Mouse (Mus musculus) monocyte, adult 59 days (primary cell): ENCODE measurements around the gene Lrrc63. TPM values are rescaled to one million over a fixed set of nuclear protein-coding genes. Genes with fewer than 3 reads are reported as not detected.

Source experiments
- total RNA-seq, 2 experiments: library from RNA; stranded (reverse); gene quantifications; one replicate each; pipeline ENCODE4 v1.2.4; 2023

The Lrrc63 gene
- total RNA-seq: under 1 TPM; 0.49 to 0.63 TPM

DNA sequence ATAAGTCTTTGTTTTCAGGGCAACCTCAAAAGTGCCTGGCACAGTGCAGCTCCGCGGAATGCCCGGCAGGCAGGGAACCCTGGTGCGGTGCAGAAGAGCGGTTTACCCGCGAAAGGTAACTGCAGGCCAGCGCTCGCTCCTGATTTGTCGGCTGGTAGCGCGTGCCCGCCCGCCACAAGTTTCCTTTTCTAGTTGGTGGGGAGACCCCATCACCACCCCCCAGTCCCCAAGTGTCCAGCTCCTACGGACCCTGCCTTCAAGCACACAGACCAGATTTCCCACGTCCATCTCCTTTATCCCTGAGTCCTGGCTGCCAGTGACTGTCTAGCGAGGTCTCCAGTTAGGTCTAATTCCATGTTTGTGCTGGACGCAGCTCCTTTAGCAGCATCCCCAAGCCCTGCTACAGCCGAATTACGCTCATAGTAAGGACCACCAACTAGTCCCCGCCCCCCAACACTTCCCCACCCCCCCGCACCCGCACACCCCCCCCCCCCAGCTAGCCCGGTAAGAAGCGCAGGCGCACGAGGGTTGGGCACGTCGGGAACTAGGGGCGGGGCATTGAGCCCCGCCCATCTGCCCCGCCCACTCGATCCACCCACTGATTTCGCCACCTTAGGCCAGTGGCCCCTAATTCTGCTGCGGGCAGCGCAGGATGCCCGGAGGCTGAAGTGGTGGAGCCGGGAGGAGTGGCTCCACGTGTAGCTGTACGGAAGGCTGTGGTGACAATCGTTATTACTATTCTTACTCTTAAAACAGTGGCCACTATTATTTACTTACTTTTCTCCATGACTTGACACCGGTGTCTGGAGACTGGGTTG lies at the start of gene Lrrc63, which contains the start of gene Lcp1:
Gene Lrrc63, minus strand, starts transcription at position 381 of the 818 bp plus-strand sequence.
Gene Lcp1, plus strand, starts transcription at position 601 of the 818 bp plus-strand sequence.

Other genes with a start within 250 kb of the Lrrc63 start
- gene Lrch1, start 183.0 kb downstream of the Lrrc63 start, total RNA-seq: 10 to 100 TPM; 65.1 to 76.6 TPM
- 10 to 100 TPM; 38.5 to 41.0 TPM for gene Rubcnl, start 114.9 kb downstream of the Lrrc63 start, total RNA-seq
- 100 to 1,000 TPM; 771 to 861 TPM for gene Lcp1, start 220 bp upstream of the Lrrc63 start, total RNA-seq
- not detected for gene Cpb2, start 111.4 kb upstream of the Lrrc63 start, total RNA-seq
- gene Zc3h13, start 153.5 kb upstream of the Lrrc63 start, total RNA-seq: 10 to 100 TPM; 35.0 to 39.7 TPM